Mouse (Mus musculus): ENCODE results near the gene Cdk15. TPM values are rescaled to one million over a fixed set of nuclear protein-coding genes. Genes with fewer than 3 reads are reported as not detected.

Cdk15 gene
- total RNA-seq, 2 experiments from 2014 or later = 0.17 to 0.56 TPM

GRCm38 (mm10) chr1:59321076-59321879 lies 64.6 kb downstream of the Cdk15 start:
- no peak for DNase-seq (ENCODE audit: extremely low spot score in 1 of 2, low spot score in 1 of 2)

GRCm38 (mm10) chr1:59321880-59322836 lies 65.5 kb downstream of the Cdk15 start:
- DNase-seq (ENCODE audit: extremely low spot score in 1 of 2, low spot score in 1 of 2) = no peak

- DNase-seq (ENCODE audit: extremely low spot score in 1 of 2, low spot score in 1 of 2) = no peak
Observed at GRCm38 (mm10) chr1:59326854-59327395, 70.2 kb downstream of the Cdk15 start.

- DNase-seq (ENCODE audit: extremely low spot score in 1 of 2, low spot score in 1 of 2) = no peak
Observed at GRCm38 (mm10) chr1:59332737-59333385, 76.2 kb downstream of the Cdk15 start.

GRCm38 (mm10) chr1:59333386-59333759 lies 76.7 kb downstream of the Cdk15 start:
- no peak for DNase-seq (ENCODE audit: extremely low spot score in 1 of 2, low spot score in 1 of 2)

- DNase-seq (ENCODE audit: extremely low spot score in 1 of 2, low spot score in 1 of 2) = no peak
Observed at GRCm38 (mm10) chr1:59333860-59334561, 77.3 kb downstream of the Cdk15 start.

GRCm38 (mm10) chr1:59334562-59334890 lies 77.8 kb downstream of the Cdk15 start:
- DNase-seq (ENCODE audit: extremely low spot score in 1 of 2, low spot score in 1 of 2) = no peak

GRCm38 (mm10) chr1:59336256-59336655 lies 79.5 kb downstream of the Cdk15 start:
- no peak for DNase-seq (ENCODE audit: extremely low spot score in 1 of 2, low spot score in 1 of 2)

GRCm38 (mm10) chr1:59340814-59341588 lies 84.3 kb downstream of the Cdk15 start:
- DNase-seq (ENCODE audit: extremely low spot score in 1 of 2, low spot score in 1 of 2) = no peak

GRCm38 (mm10) chr1:59341697-59342096 lies 85.0 kb downstream of the Cdk15 start:
- no peak for DNase-seq (ENCODE audit: extremely low spot score in 1 of 2, low spot score in 1 of 2)

GRCm38 (mm10) chr1:59342146-59342545 lies 85.4 kb downstream of the Cdk15 start:
- DNase-seq (ENCODE audit: extremely low spot score in 1 of 2, low spot score in 1 of 2) = no peak

- DNase-seq (ENCODE audit: extremely low spot score in 1 of 2, low spot score in 1 of 2) = no peak
Observed at GRCm38 (mm10) chr1:59352706-59353105, 96.0 kb downstream of the Cdk15 start.

- no peak for DNase-seq (ENCODE audit: extremely low spot score in 1 of 2, low spot score in 1 of 2)
Observed at GRCm38 (mm10) chr1:59355440-59355839, 98.7 kb downstream of the Cdk15 start.

- DNase-seq (ENCODE audit: extremely low spot score in 1 of 2, low spot score in 1 of 2) = no peak
Observed at GRCm38 (mm10) chr1:59359136-59359535, 102.4 kb downstream of the Cdk15 start.

GRCm38 (mm10) chr1:59360834-59361233 lies 104.1 kb downstream of the Cdk15 start:
- no peak for DNase-seq (ENCODE audit: extremely low spot score in 1 of 2, low spot score in 1 of 2)

GRCm38 (mm10) chr1:59361460-59361859 lies 104.8 kb downstream of the Cdk15 start:
- DNase-seq (ENCODE audit: extremely low spot score in 1 of 2, low spot score in 1 of 2) = no peak

- no peak for DNase-seq (ENCODE audit: extremely low spot score in 1 of 2, low spot score in 1 of 2)
Observed at GRCm38 (mm10) chr1:59361966-59362365, 105.3 kb downstream of the Cdk15 start.

GRCm38 (mm10) chr1:59364463-59365040 lies 107.8 kb downstream of the Cdk15 start:
- DNase-seq (ENCODE audit: extremely low spot score in 1 of 2, low spot score in 1 of 2) = no peak

Data from layer of hippocampus, postnatal 25 days (tissue).